Mouse (Mus musculus): ENCODE measurements around the gene Prom1.

DNA sequence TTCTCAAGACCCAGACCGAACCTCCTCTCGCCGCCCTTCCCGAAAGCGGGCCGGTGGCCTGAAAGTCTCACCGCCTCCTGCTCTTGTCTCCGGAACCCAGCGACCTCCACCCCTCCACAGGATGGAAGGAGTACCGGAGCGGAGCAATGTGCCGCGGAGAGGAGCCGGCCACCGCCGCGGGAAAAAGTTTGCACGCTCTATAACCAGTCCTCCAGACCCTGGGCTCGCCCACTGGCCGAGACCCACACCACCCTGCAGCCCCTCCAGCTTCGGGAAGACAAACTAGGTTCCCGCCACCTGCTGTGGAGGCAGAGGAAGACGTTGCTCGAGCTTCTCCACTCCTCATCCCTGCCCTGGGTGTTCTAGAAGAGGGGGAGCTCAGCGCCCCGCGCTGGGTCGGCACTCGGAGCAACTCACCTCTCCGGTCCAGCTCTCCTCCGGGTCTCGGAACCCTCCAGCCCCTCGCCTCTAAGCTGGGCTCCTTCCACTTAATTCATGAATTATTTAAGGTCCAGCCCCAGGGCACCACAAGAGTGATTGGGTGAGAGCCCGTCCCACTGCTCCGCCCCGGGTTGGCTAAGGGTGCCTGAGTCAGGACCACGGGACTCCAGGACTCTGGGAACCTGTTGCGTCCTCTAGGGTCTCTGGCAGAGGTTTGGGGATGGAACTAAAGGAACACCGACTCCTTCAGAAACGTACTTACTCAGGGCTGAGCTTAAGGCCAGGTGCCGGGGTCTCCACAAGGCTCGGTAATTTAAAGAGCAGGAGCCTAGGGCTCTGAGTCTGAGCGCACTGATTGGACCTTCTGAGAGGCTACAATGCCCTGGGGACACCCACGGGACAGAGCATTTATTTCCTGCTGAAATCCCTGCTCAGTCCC is at the start of gene Prom1:
- no peak for TF ChIP-seq CTCF (IDR thresholded peaks at IDR 0.05; ENCODE audit: borderline replicate concordance, insufficient read depth, low read length)
- TF ChIP-seq POLR2A (IDR thresholded peaks at IDR 0.05; ENCODE audit: low read depth, low read length), result no peak
